29 mouse cellular contexts compared by ENCODE assay signal in the genomic region with DNA sequence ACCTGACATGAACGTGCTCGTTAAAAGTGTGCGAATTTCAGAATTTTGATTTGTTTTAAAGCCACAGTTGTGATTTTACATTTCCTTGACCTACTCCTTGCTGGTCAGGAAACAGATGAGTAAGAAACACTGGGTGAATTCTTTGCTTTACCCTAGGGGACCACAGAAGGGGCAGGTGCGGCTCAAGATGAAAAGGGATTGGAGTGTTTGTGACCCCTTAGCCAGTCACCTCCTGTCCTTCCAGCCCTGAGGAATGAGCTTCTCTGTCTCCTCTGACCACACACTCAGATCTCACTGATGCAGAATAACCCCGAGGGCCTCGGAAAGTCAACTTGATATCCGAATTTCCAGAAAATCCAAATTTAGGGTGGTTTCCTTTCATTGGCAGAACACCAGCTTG.
"Had no signal": no experiment of that assay in that cellular context is flagged by ENCODE, and none has a peak within 500 bp of the region (broad histone marks: within the 10 kb centered on the region; RNA-seq: fewer than 3 reads in every experiment).

No protein-coding gene starts in this region.

- H3K9me3 ChIP-seq: limb, embryonic 10.5 days; limb, embryonic 12.5 days; limb, embryonic 13.5 days; limb, embryonic 15.5 days; liver, embryonic 12.5 days; liver, embryonic 13.5 days; liver, embryonic 15.5 days; lung, embryonic 15.5 days; megakaryocyte, embryonic 14.5 days; midbrain, embryonic 10.5 days; midbrain, embryonic 12.5 days; midbrain, embryonic 13.5 days; midbrain, embryonic 15.5 days; neural tube, embryonic 12.5 days had no signal

- H3K27me3 ChIP-seq: limb, embryonic 12.5 days; limb, embryonic 15.5 days; liver, embryonic 12.5 days; liver, embryonic 13.5 days; liver, embryonic 15.5 days; lung, embryonic 15.5 days; neural tube, embryonic 12.5 days had no signal

- H3K4me2 ChIP-seq: limb, embryonic 12.5 days; limb, embryonic 13.5 days; limb, embryonic 15.5 days; liver, embryonic 11.5 days; liver, embryonic 12.5 days; liver, embryonic 13.5 days; liver, embryonic 15.5 days; lung, embryonic 14.5 days; lung, embryonic 15.5 days; midbrain, embryonic 11.5 days; midbrain, embryonic 12.5 days; midbrain, embryonic 13.5 days; midbrain, embryonic 15.5 days; neural tube, embryonic 12.5 days had no signal

- DNase-seq: left cerebral cortex, postnatal 4 days; liver; liver, embryonic 13.5 days; liver, postnatal 0 days; lung, adult 18-20 months; lung, adult 2 months; lung, embryonic 14.5 days; lung, postnatal 10 days; lung, postnatal 14 days; lung, postnatal 36 days; lung, postnatal 4 days; midbrain, embryonic 14.5 days had no signal

- H3K36me3 ChIP-seq: limb, embryonic 10.5 days; limb, embryonic 12.5 days; limb, embryonic 13.5 days; limb, embryonic 15.5 days; liver, embryonic 12.5 days; liver, embryonic 13.5 days; liver, embryonic 15.5 days; lung, embryonic 15.5 days; midbrain, embryonic 10.5 days; midbrain, embryonic 12.5 days; midbrain, embryonic 13.5 days; midbrain, embryonic 15.5 days; neural tube, embryonic 12.5 days had no signal

- H3K27ac ChIP-seq: limb, embryonic 10.5 days; limb, embryonic 12.5 days; limb, embryonic 13.5 days; limb, embryonic 15.5 days; liver, embryonic 12.5 days; liver, embryonic 13.5 days; liver, embryonic 14.5 days; liver, embryonic 15.5 days; lung, embryonic 15.5 days; macrophage; midbrain, embryonic 10.5 days; midbrain, embryonic 12.5 days; midbrain, embryonic 13.5 days; midbrain, embryonic 15.5 days; neural tube, embryonic 12.5 days had no signal

- H3K4me3 ChIP-seq: limb, embryonic 10.5 days; limb, embryonic 12.5 days; limb, embryonic 13.5 days; limb, embryonic 15.5 days; liver, embryonic 12.5 days; liver, embryonic 13.5 days; liver, embryonic 15.5 days; lung, embryonic 15.5 days; megakaryocyte, embryonic 14.5 days; midbrain, embryonic 10.5 days; midbrain, embryonic 12.5 days; midbrain, embryonic 13.5 days; midbrain, embryonic 15.5 days; neural tube, embryonic 12.5 days had no signal

- H3K4me1 ChIP-seq: liver, embryonic 12.5 days; liver, embryonic 13.5 days; liver, embryonic 15.5 days; lung, embryonic 15.5 days; megakaryocyte, embryonic 14.5 days; midbrain, embryonic 12.5 days; midbrain, embryonic 13.5 days; midbrain, embryonic 15.5 days; neural tube, embryonic 12.5 days had no signal
